Mouse (Mus musculus) liver, embryonic 14.5 days (tissue): ENCODE measurements at regions not wholly inside any gene's neighbourhood (a gene's known extent, or its start where the extent isn't known, plus 50 kb on each side); places are given as distances from the start of the nearest gene placed in this dataset.

Source experiments
- CTCF ChIP-seq: IDR thresholded peaks from 2 replicates; pipeline ENCODE4 v1.5.1; 2016; ENCODE audit warnings: antibody characterized with exemption, low read depth, control low read depth
- EP300 ChIP-seq: IDR thresholded peaks from 2 replicates; pipeline ENCODE4 v1.6.1; 2016; ENCODE audit warnings: antibody characterized with exemption, low read depth

- no peak for TF ChIP-seq CTCF
- no peak for TF ChIP-seq EP300
These were observed 260.4 kb upstream of the Dph6 start for GRCm38 (mm10) chr2:114915025-114915690.
